Mouse (Mus musculus) lung, embryonic 16.5 days (tissue): ENCODE data around the gene Speg. TPM values are rescaled to one million over a fixed set of nuclear protein-coding genes. Genes with fewer than 3 reads are reported as not detected.

ENCODE experiments used
- ATAC-seq: fragments of 200-750 bp; cut with Nextera tagmentation; 2 replicates; pipeline ENCODE4 v1.8.0; 2017; ENCODE audit warnings: low read depth, mild to moderate bottlenecking, moderate library complexity
- H3K27ac ChIP-seq: fragments of 300-500 bp; sonication (generic); 2 replicates; pipeline ENCODE4 v1.5.1; 2014; ENCODE audit warnings: mild to moderate bottlenecking, control low read depth, low read length
- H3K27me3 ChIP-seq: fragments of 300-500 bp; sonication (generic); 2 replicates; pipeline ENCODE4 v1.6.1; 2014; ENCODE audit warnings: low read depth, low read length, mixed read lengths; ENCODE audit not compliant: control insufficient read depth, insufficient read depth
- H3K36me3 ChIP-seq: fragments of 300-500 bp; sonication (generic); 2 replicates; pipeline ENCODE4 v1.6.1; 2014; ENCODE audit warnings: low read length; ENCODE audit not compliant: control insufficient read depth, insufficient read depth
- H3K4me1 ChIP-seq: fragments of 300-500 bp; sonication (generic); replicated peaks from 2 replicates; pipeline ENCODE4 v1.6.1; 2014; ENCODE audit warnings: low read length, mixed read lengths; ENCODE audit not compliant: control insufficient read depth, insufficient read depth
- H3K4me2 ChIP-seq: fragments of 300-500 bp; sonication (generic); 2 replicates; pipeline ENCODE4 v1.6.1; 2014; ENCODE audit warnings: low read depth, low read length, control low read depth
- H3K4me3 ChIP-seq: fragments of 300-500 bp; sonication (generic); 2 replicates; pipeline ENCODE4 v1.5.1; 2014; ENCODE audit warnings: mild to moderate bottlenecking, low read length, control low read depth
- H3K9ac ChIP-seq: fragments of 300-500 bp; sonication (generic); 2 replicates; pipeline ENCODE4 v1.6.1; 2014; ENCODE audit warnings: low read length, control low read depth
- H3K9me3 ChIP-seq: fragments of 300-500 bp; sonication (generic); 2 replicates; pipeline ENCODE4 v1.6.1; 2016; ENCODE audit warnings: low read length; ENCODE audit not compliant: control insufficient read depth
- WGBS: fragments of 180-500 bp; shearing (Covaris S2); extraction: QIAGEN DNeasy Blood & Tissue Kit; methylation state at CpG from one replicate; pipeline ENCODE4 v1.1.7; 2014; 5-methylcytosine and 5-hydroxymethylcytosine counted together
- polyA plus RNA-seq: library from polyadenylated mRNA; unstranded; fragments of >200 nt; fragmentation: Nextera tagmentation; extraction: Ambion mirVana; gene quantifications from 2 replicates; pipeline ENCODE4 v1.2.1, GENCODE M21; 2015

Speg gene
- polyA plus RNA-seq: 38.5 and 38.9 TPM in 2 replicates

GRCm38 (mm10) chr1:75374950-75375936 lies at the start of gene Speg:
Speg (plus strand) TSS chr1:75375297.
- 12% methylated on average over 55 of the region's 57 CpGs for WGBS
- H3K9ac ChIP-seq: peak within 1 kb of the TSS; percentile 57
- peak within 1 kb of the TSS; percentile 24 for H3K4me3 ChIP-seq
- H3K4me2 ChIP-seq: peak within 1 kb of the TSS; percentile 55
- peaks cover 19% of the 10 kb centered on the region for H3K27me3 ChIP-seq
- H3K9me3 ChIP-seq: no peaks in the 10 kb centered on the region
- ATAC-seq: peak; percentile 42
- H3K4me1 ChIP-seq: peaks cover 10% of the 10 kb centered on the region
- H3K27ac ChIP-seq: no peak within 1 kb of the TSS
- H3K36me3 ChIP-seq: no peaks in the 10 kb centered on the region

DNA sequence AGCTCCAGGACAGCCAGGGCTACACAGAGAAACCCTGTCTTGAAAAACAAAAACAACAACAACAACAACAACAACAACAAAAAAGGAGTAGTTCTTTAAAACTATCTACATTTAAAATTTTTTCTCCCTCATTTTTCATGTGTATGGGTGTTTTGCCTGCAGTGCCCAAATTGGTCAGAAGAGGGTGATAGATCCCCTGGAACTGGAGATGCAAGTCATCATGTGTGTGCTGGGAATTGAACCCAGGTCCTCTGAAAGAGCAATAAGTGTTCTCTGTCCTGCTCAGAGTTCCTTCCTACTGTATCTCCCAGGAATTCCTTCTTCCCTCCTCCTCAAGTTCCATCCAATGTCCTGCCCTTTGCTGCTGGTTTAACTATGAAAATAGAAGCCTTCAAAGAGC lies 47.6 kb upstream of the Speg start:
- Histone ChIP-seq H3K4me1 (no peaks in the 10 kb centered on the region), H3K9me3 (no peaks in the 10 kb centered on the region), H3K4me2 (no peak overlapping the region), H3K27ac (no peak overlapping the region), H3K36me3 (no peaks in the 10 kb centered on the region), H3K9ac (no peak overlapping the region), H3K27me3 (no peaks in the 10 kb centered on the region), H3K4me3 (no peak overlapping the region)
- ATAC-seq: no peak

GRCm38 (mm10) chr1:75331271-75331670 lies 43.8 kb upstream of the Speg start:
- ATAC-seq: no peak
- H3K9ac ChIP-seq: no peak overlapping the region
- 60% methylated on average over 1 of the region's 1 CpGs for WGBS
- H3K9me3 ChIP-seq: no peaks in the 10 kb centered on the region
- no peaks in the 10 kb centered on the region for H3K27me3 ChIP-seq
- H3K4me3 ChIP-seq: no peak overlapping the region
- H3K4me2 ChIP-seq: no peak overlapping the region
- H3K27ac ChIP-seq: no peak overlapping the region
- H3K36me3 ChIP-seq: no peaks in the 10 kb centered on the region
- no peaks in the 10 kb centered on the region for H3K4me1 ChIP-seq

GRCm38 (mm10) chr1:75336461-75336860 lies 38.6 kb upstream of the Speg start:
- Histone ChIP-seq H3K36me3 (no peaks in the 10 kb centered on the region), H3K4me1 (peaks cover 15% of the 10 kb centered on the region), H3K9ac (no peak overlapping the region), H3K4me2 (no peak overlapping the region), H3K4me3 (no peak overlapping the region), H3K27ac (no peak overlapping the region), H3K9me3 (no peaks in the 10 kb centered on the region), H3K27me3 (no peaks in the 10 kb centered on the region)
- ATAC-seq: no peak
- WGBS: 40% methylated on average over 3 of the region's 3 CpGs

DNA sequence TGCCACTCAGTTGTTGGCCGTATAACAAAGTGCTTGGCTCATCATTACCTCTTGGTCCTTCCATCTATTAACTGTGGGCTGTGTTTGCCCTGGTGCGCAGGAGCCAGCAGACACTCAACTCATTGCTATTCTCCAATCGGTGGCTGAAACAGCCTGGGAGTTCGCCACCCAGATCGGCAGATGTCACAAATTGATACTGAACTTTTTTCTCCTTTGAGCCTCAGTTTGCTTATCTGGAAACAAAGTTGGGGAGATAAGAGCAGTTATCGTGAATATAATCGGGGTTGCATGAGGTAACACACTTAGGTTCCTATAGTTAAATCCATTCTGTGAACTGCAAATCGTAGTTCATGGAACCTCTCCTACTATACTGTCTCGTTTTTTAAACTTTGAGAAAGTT lies 38.0 kb upstream of the Speg start:
- Histone ChIP-seq H3K27me3 (peaks cover 2% of the 10 kb centered on the region; the same call in 1 of the 2 replicates), H3K9me3 (no peaks in the 10 kb centered on the region), H3K36me3 (no peaks in the 10 kb centered on the region), H3K4me1 (peaks cover 15% of the 10 kb centered on the region), H3K4me3 (no peak overlapping the region), H3K9ac (no peak overlapping the region), H3K27ac (no peak overlapping the region), H3K4me2 (no peak overlapping the region)
- WGBS: 45% methylated on average over 9 of the region's 9 CpGs
- ATAC-seq: no peak

DNA sequence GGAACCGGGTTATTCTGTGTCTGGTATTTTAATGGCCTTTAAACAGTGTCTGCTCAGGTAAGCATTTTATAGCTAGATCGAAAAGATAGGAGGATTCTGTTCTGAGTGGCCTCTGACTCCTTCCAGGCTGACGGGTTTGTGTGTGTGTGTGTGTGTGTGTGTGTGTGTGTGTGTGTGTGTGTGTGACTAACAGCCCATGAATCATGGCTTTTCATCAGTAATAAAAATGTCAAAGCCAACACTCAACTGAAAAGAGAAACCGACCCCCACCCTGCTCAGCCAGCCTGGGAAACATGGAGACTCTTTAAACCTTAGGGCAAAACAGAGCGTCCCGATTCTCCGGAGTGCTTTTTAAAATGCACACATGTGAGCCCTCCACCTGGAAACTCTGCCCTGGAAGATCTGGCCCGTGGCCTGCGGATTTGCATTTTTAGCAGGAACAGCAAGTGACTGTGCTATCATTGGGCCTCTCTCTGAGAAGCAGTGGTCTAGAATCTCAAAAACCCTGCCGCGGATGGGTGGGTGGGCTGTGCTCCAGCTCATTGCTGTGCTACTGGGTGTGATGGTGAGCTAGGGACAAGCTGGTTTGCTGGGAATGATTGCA lies 36.9 kb upstream of the Speg start:
- Histone ChIP-seq H3K27ac (peak overlapping the region; percentile 68; the same call in 1 of the 2 replicates), H3K27me3 (peaks cover 2% of the 10 kb centered on the region; the same call in 1 of the 2 replicates), H3K9ac (peak overlapping the region; percentile 2; the same call in 1 of the 2 replicates), H3K4me3 (no peak overlapping the region), H3K9me3 (no peaks in the 10 kb centered on the region), H3K36me3 (no peaks in the 10 kb centered on the region), H3K4me1 (peaks cover 15% of the 10 kb centered on the region), H3K4me2 (peak overlapping the region; percentile 23; the same call in 1 of the 2 replicates)
- peak; percentile 49; the same call in 1 of the 2 replicates for ATAC-seq
- WGBS: 10% methylated on average over 11 of the region's 11 CpGs

DNA sequence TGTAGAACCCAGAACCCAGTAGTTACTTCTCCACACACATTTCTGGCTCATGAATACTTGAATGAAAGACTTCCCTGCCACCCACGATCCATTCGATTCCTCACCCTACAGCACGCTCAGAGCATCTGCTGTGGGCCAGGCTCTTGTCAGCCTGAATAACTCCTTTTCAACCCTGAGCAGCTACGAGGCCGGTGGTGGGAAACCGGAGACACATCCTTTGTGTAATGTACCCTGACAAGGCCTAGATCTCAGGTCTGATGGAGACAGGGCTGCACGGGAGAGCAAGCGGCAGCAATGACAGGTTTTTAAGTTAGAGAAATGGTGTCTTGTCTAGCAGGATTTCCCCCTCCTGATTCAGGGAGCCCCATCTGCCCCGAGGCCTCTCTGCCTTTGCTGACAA lies 35.8 kb upstream of the Speg start:
- Histone ChIP-seq H3K27me3 (peaks cover 2% of the 10 kb centered on the region; the same call in 1 of the 2 replicates), H3K4me1 (peaks cover 24% of the 10 kb centered on the region), H3K4me3 (no peak overlapping the region), H3K9me3 (no peaks in the 10 kb centered on the region), H3K4me2 (no peak overlapping the region), H3K36me3 (no peaks in the 10 kb centered on the region), H3K27ac (no peak overlapping the region), H3K9ac (no peak overlapping the region)
- ATAC-seq: no peak
- 35% methylated on average over 9 of the region's 9 CpGs for WGBS

GRCm38 (mm10) chr1:75340519-75340918 lies 34.6 kb upstream of the Speg start:
- WGBS: 81% methylated on average over 2 of the region's 2 CpGs
- H3K9ac ChIP-seq: no peak overlapping the region
- H3K27me3 ChIP-seq: peaks cover 2% of the 10 kb centered on the region; the same call in 1 of the 2 replicates
- H3K36me3 ChIP-seq: no peaks in the 10 kb centered on the region
- no peak overlapping the region for H3K4me3 ChIP-seq
- no peak overlapping the region for H3K4me2 ChIP-seq
- H3K4me1 ChIP-seq: peaks cover 32% of the 10 kb centered on the region
- H3K27ac ChIP-seq: no peak overlapping the region
- H3K9me3 ChIP-seq: no peaks in the 10 kb centered on the region
- ATAC-seq: no peak

DNA sequence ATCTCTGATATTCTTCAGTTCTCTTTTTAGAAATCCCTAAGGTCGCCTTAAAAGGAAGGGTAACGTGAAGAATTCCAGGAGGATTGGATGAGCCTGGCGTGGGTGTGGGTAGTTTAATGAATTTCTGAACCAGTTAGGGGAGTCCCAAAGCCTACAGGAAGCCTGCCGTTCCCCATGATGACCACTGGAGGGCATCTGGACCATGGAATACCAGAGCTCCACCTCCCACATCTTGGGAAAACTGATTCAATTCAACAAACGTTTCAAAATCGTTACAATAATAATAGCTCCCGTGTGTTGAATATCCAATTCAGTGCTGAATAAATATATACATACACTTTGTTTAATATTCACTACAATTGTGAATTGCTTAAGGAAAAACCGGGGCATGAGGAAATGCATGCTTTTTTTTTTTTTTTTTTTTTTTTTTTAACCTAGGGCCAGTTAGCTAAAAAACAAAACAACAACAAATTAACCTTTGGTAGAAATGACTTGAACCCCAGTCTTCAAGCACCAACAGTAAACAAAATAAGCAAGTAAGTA lies 32.2 kb upstream of the Speg start:
- no peak for ATAC-seq
- Histone ChIP-seq H3K4me3 (no peak overlapping the region), H3K27ac (no peak overlapping the region), H3K4me2 (no peak overlapping the region), H3K4me1 (peaks cover 26% of the 10 kb centered on the region), H3K36me3 (no peaks in the 10 kb centered on the region), H3K9ac (no peak overlapping the region), H3K9me3 (no peaks in the 10 kb centered on the region), H3K27me3 (peaks cover 2% of the 10 kb centered on the region; the same call in 1 of the 2 replicates)
- under 1% methylated on average over 8 of the region's 8 CpGs for WGBS
